Mouse (Mus musculus): Measurements from ENCODE around the gene Tmem50a. TPM values are rescaled to one million over a fixed set of nuclear protein-coding genes. Genes with fewer than 3 reads are reported as not detected.
A peak's percentile ranks its signal among the peaks of the same experiment; 100 is the strongest.

Tmem50a gene
- polyA plus RNA-seq, 1 experiment from 2014 or later: 151 TPM

GRCm38 (mm10) chr4:134922925-134923244 is 8.1 kb upstream of the Tmem50a start:
- ATAC-seq (ENCODE audit: insufficient read depth): peak; percentile 61
- Histone ChIP-seq H3K27me3 (ENCODE audit: insufficient read depth, low read length) (no peaks in the 10 kb centered on the region), H3K27ac (ENCODE audit: low read depth) (peak overlapping the region; percentile 91), H3K36me3 (ENCODE audit: insufficient read depth) (peaks cover 34% of the 10 kb centered on the region), H3K4me1 (ENCODE audit: insufficient read depth) (peaks cover 10% of the 10 kb centered on the region), H3K4me3 (ENCODE audit: low read depth, low read length) (peak overlapping the region; percentile 99), H3K4me2 (peak overlapping the region; percentile 75), H3K9ac (peak overlapping the region; percentile 57), H3K9me3 (ENCODE audit: low read depth, low read length) (no peaks in the 10 kb centered on the region)
- WGBS: under 1% methylated on average over 13 of the region's 13 CpGs
- TF ChIP-seq CTCF (IDR thresholded peaks at IDR 0.05; ENCODE audit: low read depth): no peak
- peak; percentile 73 for DNase-seq

DNA sequence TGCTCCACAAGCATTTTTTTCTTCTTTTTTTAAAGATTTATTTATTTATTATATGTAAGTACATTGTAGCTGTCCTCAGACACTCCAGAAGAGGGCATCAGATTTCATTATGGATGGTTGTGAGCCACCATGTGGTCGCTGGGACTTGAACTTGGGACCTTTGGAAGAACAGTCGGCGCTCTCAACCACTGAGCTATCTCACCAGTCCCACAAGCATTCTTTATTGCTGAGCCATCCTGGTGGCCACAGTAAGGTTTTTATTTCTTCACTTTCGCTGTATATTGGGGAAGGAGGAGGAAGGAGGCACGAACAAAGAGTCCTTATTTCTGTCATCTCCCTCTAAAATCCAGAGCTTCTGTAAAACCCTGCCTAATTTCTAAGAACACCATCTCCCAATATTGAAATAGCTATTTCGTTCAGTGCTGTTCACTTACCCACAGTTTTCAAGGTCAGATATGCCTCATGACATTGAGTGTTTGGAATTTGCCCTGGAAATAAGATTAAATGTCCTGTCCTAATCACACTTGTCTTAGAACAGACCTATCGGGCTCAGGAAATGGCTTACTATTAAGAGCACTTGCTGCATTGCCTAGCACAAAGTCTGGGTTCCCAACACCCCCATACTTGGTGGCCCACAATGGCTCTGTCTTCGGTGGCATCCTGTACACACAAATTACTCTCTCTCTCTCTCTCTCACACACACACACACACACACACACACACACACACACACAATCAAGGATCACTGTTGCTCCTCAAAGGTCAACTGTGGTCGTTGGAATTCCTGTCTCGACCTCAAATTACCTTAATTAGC is 7.5 kb upstream of the Tmem50a start:
- Histone ChIP-seq H3K9me3 (ENCODE audit: low read depth, low read length) (no peaks in the 10 kb centered on the region), H3K4me2 (peak overlapping the region; percentile 75), H3K27me3 (ENCODE audit: insufficient read depth, low read length) (no peaks in the 10 kb centered on the region), H3K36me3 (ENCODE audit: insufficient read depth) (peaks cover 29% of the 10 kb centered on the region), H3K4me1 (ENCODE audit: insufficient read depth) (peaks cover 10% of the 10 kb centered on the region), H3K9ac (peak overlapping the region; percentile 57), H3K4me3 (ENCODE audit: low read depth, low read length) (peak overlapping the region; percentile 99), H3K27ac (ENCODE audit: low read depth) (peak overlapping the region; percentile 91)
- ATAC-seq (ENCODE audit: insufficient read depth): peak; percentile 5; the same call in 1 of the 2 replicates
- WGBS: 58% methylated on average over 10 of the region's 10 CpGs
- no peak for TF ChIP-seq CTCF (IDR thresholded peaks at IDR 0.05; ENCODE audit: low read depth)
- no peak for DNase-seq

- peaks cover 23% of the 10 kb centered on the region for H3K36me3 ChIP-seq (ENCODE audit: insufficient read depth)
- H3K4me3 ChIP-seq (ENCODE audit: low read depth, low read length): no peak overlapping the region
- DNase-seq (no peak), ATAC-seq (ENCODE audit: insufficient read depth) (no peak)
- 96% methylated on average over 4 of the region's 4 CpGs for WGBS
- peaks cover 10% of the 10 kb centered on the region for H3K4me1 ChIP-seq (ENCODE audit: insufficient read depth)
- H3K27ac ChIP-seq (ENCODE audit: low read depth): no peak overlapping the region
- H3K4me2 ChIP-seq: no peak overlapping the region
- no peaks in the 10 kb centered on the region for H3K27me3 ChIP-seq (ENCODE audit: insufficient read depth, low read length)
- no peaks in the 10 kb centered on the region for H3K9me3 ChIP-seq (ENCODE audit: low read depth, low read length)
- H3K9ac ChIP-seq: no peak overlapping the region
- no peak for TF ChIP-seq CTCF (IDR thresholded peaks at IDR 0.05; ENCODE audit: low read depth)
Observed at GRCm38 (mm10) chr4:134921703-134922102, 6.9 kb upstream of the Tmem50a start.

DNA sequence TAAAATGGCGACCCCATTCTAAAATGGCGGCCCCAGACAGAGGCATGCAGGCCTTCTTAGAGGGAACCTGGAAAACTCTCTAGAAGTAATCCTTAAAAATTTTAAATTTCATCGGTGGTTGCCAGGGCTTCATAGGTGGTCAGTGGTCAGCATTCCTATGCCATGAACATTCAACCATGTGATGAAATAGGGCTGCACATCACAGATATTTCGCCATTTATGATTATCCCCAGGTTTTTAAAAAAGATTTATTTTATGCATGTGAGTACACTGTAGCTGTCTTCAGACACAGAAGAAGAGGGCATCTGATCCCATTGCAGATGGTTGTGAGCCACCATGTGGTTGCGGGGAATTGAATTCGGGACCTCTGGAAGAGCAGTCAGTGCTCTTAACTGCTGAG is 5.8 kb upstream of the Tmem50a start:
- no peaks in the 10 kb centered on the region for H3K27me3 ChIP-seq (ENCODE audit: insufficient read depth, low read length)
- no peaks in the 10 kb centered on the region for H3K9me3 ChIP-seq (ENCODE audit: low read depth, low read length)
- no peak overlapping the region for H3K4me2 ChIP-seq
- H3K36me3 ChIP-seq (ENCODE audit: insufficient read depth): peaks cover 12% of the 10 kb centered on the region
- DNase-seq (no peak), ATAC-seq (ENCODE audit: insufficient read depth) (no peak)
- no peak for TF ChIP-seq CTCF (IDR thresholded peaks at IDR 0.05; ENCODE audit: low read depth)
- no peak overlapping the region for H3K27ac ChIP-seq (ENCODE audit: low read depth)
- H3K4me1 ChIP-seq (ENCODE audit: insufficient read depth): peaks cover 5% of the 10 kb centered on the region
- H3K4me3 ChIP-seq (ENCODE audit: low read depth, low read length): no peak overlapping the region
- WGBS: 98% methylated on average over 6 of the region's 6 CpGs
- no peak overlapping the region for H3K9ac ChIP-seq

- no peaks in the 10 kb centered on the region for H3K9me3 ChIP-seq (ENCODE audit: low read depth, low read length)
- peaks cover 6% of the 10 kb centered on the region; the same call in 1 of the 2 replicates for H3K36me3 ChIP-seq (ENCODE audit: insufficient read depth)
- H3K27me3 ChIP-seq (ENCODE audit: insufficient read depth, low read length): no peaks in the 10 kb centered on the region
- ATAC-seq (ENCODE audit: insufficient read depth) (no peak), DNase-seq (peak; percentile 19)
- no peak overlapping the region for H3K27ac ChIP-seq (ENCODE audit: low read depth)
- 44% methylated on average over 12 of the region's 12 CpGs for WGBS
- H3K4me3 ChIP-seq (ENCODE audit: low read depth, low read length): no peak overlapping the region
- H3K4me1 ChIP-seq (ENCODE audit: insufficient read depth): no peaks in the 10 kb centered on the region
- no peak for TF ChIP-seq CTCF (IDR thresholded peaks at IDR 0.05; ENCODE audit: low read depth)
- H3K4me2 ChIP-seq: no peak overlapping the region
- no peak overlapping the region for H3K9ac ChIP-seq
Observed at GRCm38 (mm10) chr4:134919733-134920540, 5.1 kb upstream of the Tmem50a start.

DNA sequence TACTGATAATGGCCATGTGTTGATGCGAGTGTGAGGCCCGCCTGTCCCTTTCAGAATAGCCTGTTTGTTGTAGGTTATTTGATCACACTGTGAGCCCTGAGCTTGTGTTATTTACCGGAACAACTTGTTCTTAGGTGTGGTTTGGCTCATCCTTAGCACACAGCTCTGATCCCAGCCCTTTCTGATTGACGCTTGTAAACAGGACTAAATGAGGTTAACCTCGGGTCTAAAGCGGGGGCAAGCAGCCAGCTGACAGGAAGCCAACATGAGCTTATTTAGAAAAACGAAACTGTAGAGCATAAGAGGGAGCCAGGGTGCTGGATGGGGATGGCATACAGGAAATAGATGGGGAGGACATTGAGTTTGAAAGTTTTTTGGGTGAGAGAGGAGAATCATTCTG is 3.6 kb upstream of the Tmem50a start:
- Histone ChIP-seq H3K4me2 (no peak overlapping the region), H3K9me3 (ENCODE audit: low read depth, low read length) (no peaks in the 10 kb centered on the region), H3K4me1 (ENCODE audit: insufficient read depth) (no peaks in the 10 kb centered on the region), H3K36me3 (ENCODE audit: insufficient read depth) (no peaks in the 10 kb centered on the region), H3K27me3 (ENCODE audit: insufficient read depth, low read length) (no peaks in the 10 kb centered on the region), H3K4me3 (ENCODE audit: low read depth, low read length) (no peak overlapping the region), H3K27ac (ENCODE audit: low read depth) (peak overlapping the region; percentile 42; the same call in 1 of the 2 replicates), H3K9ac (no peak overlapping the region)
- no peak for TF ChIP-seq CTCF (IDR thresholded peaks at IDR 0.05; ENCODE audit: low read depth)
- 37% methylated on average over 7 of the region's 7 CpGs for WGBS
- ATAC-seq (ENCODE audit: insufficient read depth) (no peak), DNase-seq (peak; percentile 80)

DNA sequence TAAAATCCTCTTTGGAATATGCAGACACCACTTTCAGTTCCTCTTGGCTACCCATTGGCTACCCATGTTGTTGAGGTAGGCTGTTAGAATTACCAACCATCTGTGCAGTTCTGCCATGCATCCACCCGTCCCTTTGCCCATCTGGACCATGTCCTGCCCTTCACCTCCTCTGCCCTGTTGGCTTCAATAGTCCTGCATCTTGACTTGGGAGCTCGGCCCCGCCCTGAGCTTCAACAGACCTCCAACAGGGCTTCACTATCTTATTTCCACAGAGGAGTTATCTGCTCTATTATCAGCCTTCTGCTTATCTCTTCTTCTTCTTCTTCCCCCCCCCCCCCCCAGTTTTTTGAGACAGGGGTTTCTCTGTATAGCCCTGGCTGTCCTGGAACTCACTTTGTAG is 2.4 kb upstream of the Tmem50a start:
- H3K27ac ChIP-seq (ENCODE audit: low read depth): no peak overlapping the region
- DNase-seq: no peak

More for the DNA sequence above, 2.4 kb upstream of the Tmem50a start:
- 69% methylated on average over 3 of the region's 3 CpGs for WGBS
- ATAC-seq (ENCODE audit: insufficient read depth): no peak
- H3K9me3 ChIP-seq (ENCODE audit: low read depth, low read length): no peaks in the 10 kb centered on the region
- H3K36me3 ChIP-seq (ENCODE audit: insufficient read depth): no peaks in the 10 kb centered on the region; the same call in 1 of the 2 replicates
- no peaks in the 10 kb centered on the region for H3K4me1 ChIP-seq (ENCODE audit: insufficient read depth)
- no peak overlapping the region for H3K9ac ChIP-seq
- no peak overlapping the region for H3K4me2 ChIP-seq
- no peak overlapping the region for H3K4me3 ChIP-seq (ENCODE audit: low read depth, low read length)
- no peak for TF ChIP-seq CTCF (IDR thresholded peaks at IDR 0.05; ENCODE audit: low read depth)
- H3K27me3 ChIP-seq (ENCODE audit: insufficient read depth, low read length): no peaks in the 10 kb centered on the region
